Mouse (Mus musculus) olfactory bulb, adult 2 months (tissue): ENCODE data around the gene Btbd16. TPM values are rescaled to one million over a fixed set of nuclear protein-coding genes. Genes with fewer than 3 reads are reported as not detected.

Experiments
- H3K27ac ChIP-seq: fragments of 200-500 bp; 2 replicates; pipeline ENCODE4 v1.5.1; 2012; ENCODE audit warnings: low read depth, low read length; ENCODE audit not compliant: insufficient read depth
- H3K4me1 ChIP-seq: fragments of 200-500 bp; 2 replicates; pipeline ENCODE4 v1.6.1; 2012; ENCODE audit warnings: low read length; ENCODE audit not compliant: control insufficient read depth, insufficient read depth
- H3K4me3 ChIP-seq: fragments of 200-500 bp; 2 replicates; pipeline ENCODE4 v1.5.1; 2012; ENCODE audit warnings: mild to moderate bottlenecking, low read depth, low read length, moderate library complexity; ENCODE audit not compliant: insufficient read depth
- CTCF ChIP-seq: fragments of 200-500 bp; IDR thresholded peaks from 2 replicates; pipeline ENCODE4 v1.5.1; 2012; ENCODE audit warnings: low read depth, mild to moderate bottlenecking, low read length, moderate library complexity; ENCODE audit not compliant: insufficient read depth
- POLR2A ChIP-seq: fragments of 200-500 bp; IDR thresholded peaks from 2 replicates; pipeline ENCODE4 v1.6.1; 2012; ENCODE audit warnings: mild to moderate bottlenecking, low read depth, low read length, moderate library complexity; ENCODE audit not compliant: insufficient read depth
- WGBS: fragments of 180-500 bp; shearing (Covaris S2); methylation state at CpG from one replicate; pipeline ENCODE4 v1.1.7; 2018; 5-methylcytosine and 5-hydroxymethylcytosine counted together
- polyA plus RNA-seq: library from polyadenylated mRNA; stranded (reverse); fragments of >200 nt; gene quantifications from 2 replicates; pipeline ENCODE4 v1.2.4, GENCODE M21; 2012; ENCODE audit warnings: low replicate concordance; ENCODE audit not compliant: missing spikeins, insufficient read depth, insufficient read length

The Btbd16 gene
- polyA plus RNA-seq, 1 experiment = not detected

GRCm38 (mm10) chr7:130743239-130744025, 30.4 kb upstream of the Btbd16 start:
- WGBS = 83% methylated on average over 9 of the region's 9 CpGs
- TF ChIP-seq CTCF = no peak
- no peak for TF ChIP-seq POLR2A

GRCm38 (mm10) chr7:130749165-130749564, 24.7 kb upstream of the Btbd16 start:
- TF ChIP-seq CTCF = no peak
- TF ChIP-seq POLR2A = no peak
- WGBS = 96% methylated on average over 4 of the region's 4 CpGs
- peaks cover 24% of the 10 kb centered on the region for H3K4me1 ChIP-seq
- H3K27ac ChIP-seq = no peak overlapping the region
- no peak overlapping the region for H3K4me3 ChIP-seq

More at GRCm38 (mm10) chr7:130743239-130744025, 30.4 kb upstream of the Btbd16 start:
- Histone ChIP-seq H3K27ac (no peak overlapping the region), H3K4me3 (no peak overlapping the region), H3K4me1 (peaks cover 10% of the 10 kb centered on the region)

GRCm38 (mm10) chr7:130750752-130751490, 22.9 kb upstream of the Btbd16 start:
- no peak overlapping the region for H3K27ac ChIP-seq
- no peak overlapping the region for H3K4me3 ChIP-seq
- peaks cover 27% of the 10 kb centered on the region for H3K4me1 ChIP-seq
- WGBS = 36% methylated on average over 17 of the region's 17 CpGs
- no peak for TF ChIP-seq POLR2A
- no peak for TF ChIP-seq CTCF

GRCm38 (mm10) chr7:130751678-130752077, 22.2 kb upstream of the Btbd16 start:
- Histone ChIP-seq H3K4me3 (no peak overlapping the region), H3K27ac (no peak overlapping the region), H3K4me1 (peaks cover 30% of the 10 kb centered on the region)
- WGBS = 67% methylated on average over 9 of the region's 9 CpGs
- TF ChIP-seq POLR2A (no peak), CTCF (no peak)

- H3K27ac ChIP-seq = no peak overlapping the region
Observed at GRCm38 (mm10) chr7:130754790-130755189, 19.1 kb upstream of the Btbd16 start.

GRCm38 (mm10) chr7:130756343-130756835, 17.5 kb upstream of the Btbd16 start:
- no peak for TF ChIP-seq POLR2A
- no peak for TF ChIP-seq CTCF
- WGBS = 85% methylated on average over 7 of the region's 7 CpGs

More at GRCm38 (mm10) chr7:130754790-130755189, 19.1 kb upstream of the Btbd16 start:
- Histone ChIP-seq H3K4me3 (no peak overlapping the region), H3K4me1 (peaks cover 23% of the 10 kb centered on the region)
- TF ChIP-seq POLR2A = no peak
- no peak for TF ChIP-seq CTCF
- 91% methylated on average over 2 of the region's 2 CpGs for WGBS

GRCm38 (mm10) chr7:130757326-130757865, 16.5 kb upstream of the Btbd16 start:
- H3K27ac ChIP-seq = no peak overlapping the region
- WGBS = 91% methylated on average over 11 of the region's 11 CpGs
- TF ChIP-seq POLR2A (no peak), CTCF (no peak)
- H3K4me1 ChIP-seq = peaks cover 12% of the 10 kb centered on the region
- no peak overlapping the region for H3K4me3 ChIP-seq

More at GRCm38 (mm10) chr7:130756343-130756835, 17.5 kb upstream of the Btbd16 start:
- H3K27ac ChIP-seq = no peak overlapping the region
- H3K4me1 ChIP-seq = peaks cover 9% of the 10 kb centered on the region
- H3K4me3 ChIP-seq = no peak overlapping the region

GRCm38 (mm10) chr7:130762071-130762897, 11.6 kb upstream of the Btbd16 start:
- H3K27ac ChIP-seq = no peak overlapping the region

More at GRCm38 (mm10) chr7:130762071-130762897, 11.6 kb upstream of the Btbd16 start:
- no peak overlapping the region for H3K4me3 ChIP-seq
- peaks cover 4% of the 10 kb centered on the region for H3K4me1 ChIP-seq
- WGBS = 24% methylated on average over 17 of the region's 17 CpGs
- TF ChIP-seq CTCF = peak; percentile 9; the same call in 1 of the 2 replicates
- TF ChIP-seq POLR2A = no peak
